Mouse (Mus musculus) hindbrain, embryonic 11.5 days (tissue): ENCODE results near the gene Atp6v1g2. TPM values are rescaled to one million over a fixed set of nuclear protein-coding genes. Genes with fewer than 3 reads are reported as not detected.

ENCODE experiments used
- ATAC-seq: fragments of 200-750 bp; cut with Nextera tagmentation; 2 replicates; pipeline ENCODE4 v1.8.0; 2017; ENCODE audit warnings: mild to moderate bottlenecking, moderate TSS enrichment, moderate library complexity; ENCODE audit not compliant: low FRiP score
- DNase-seq: peaks from one replicate; pipeline ENCODE4 v3.0.0-alpha.2; 2015; ENCODE audit warnings: low spot score
- H3K27ac ChIP-seq: fragments of 300-500 bp; sonication (generic); 2 replicates; pipeline ENCODE4 v1.5.1; 2014; ENCODE audit warnings: mild to moderate bottlenecking, low read depth, low read length
- H3K27me3 ChIP-seq: fragments of 300-500 bp; sonication (generic); 2 replicates; pipeline ENCODE4 v1.6.1; 2014; ENCODE audit warnings: mild to moderate bottlenecking, low read length, moderate library complexity, mixed read lengths; ENCODE audit not compliant: control insufficient read depth, insufficient read depth
- H3K36me3 ChIP-seq: fragments of 300-500 bp; sonication (generic); 2 replicates; pipeline ENCODE4 v1.6.1; 2014; ENCODE audit warnings: mild to moderate bottlenecking, low read length, moderate library complexity, mixed read lengths; ENCODE audit not compliant: control insufficient read depth, insufficient read depth
- H3K4me1 ChIP-seq: fragments of 300-500 bp; sonication (generic); replicated peaks from 2 replicates; pipeline ENCODE4 v1.6.1; 2014; ENCODE audit warnings: low read length, mixed read lengths; ENCODE audit not compliant: control insufficient read depth, insufficient read depth
- H3K4me2 ChIP-seq: fragments of 300-500 bp; sonication (generic); replicated peaks from 2 replicates; pipeline ENCODE4 v1.6.1; 2014; ENCODE audit warnings: mild to moderate bottlenecking, low read depth, low read length
- H3K4me3 ChIP-seq: fragments of 300-500 bp; sonication (generic); 2 replicates; pipeline ENCODE4 v1.5.1; 2014; ENCODE audit warnings: low read depth, low read length
- H3K9ac ChIP-seq: fragments of 300-500 bp; sonication (generic); 2 replicates; pipeline ENCODE4 v1.6.1; 2014; ENCODE audit warnings: low read depth, low read length
- H3K9me3 ChIP-seq: fragments of 300-500 bp; sonication (generic); 2 replicates; pipeline ENCODE4 v1.6.1; 2016; ENCODE audit warnings: low read length; ENCODE audit not compliant: control insufficient read depth
- WGBS: fragments of 180-500 bp; shearing (Covaris S2); extraction: QIAGEN DNeasy Blood & Tissue Kit; methylation state at CpG from one replicate; pipeline ENCODE4 v1.1.7; 2014; 5-methylcytosine and 5-hydroxymethylcytosine counted together
- polyA plus RNA-seq: library from polyadenylated mRNA; unstranded; fragments of >200 nt; fragmentation: Nextera tagmentation; extraction: Ambion mirVana; gene quantifications from 2 replicates; pipeline ENCODE4 v1.2.1, GENCODE M21; 2014

The Atp6v1g2 gene
- polyA plus RNA-seq, 1 experiment from 2014 or later: 14.7 TPM

- H3K4me2 ChIP-seq: no peak overlapping the region
- no peak overlapping the region for H3K4me3 ChIP-seq
- DNase-seq (no peak), ATAC-seq (no peak)
- H3K9ac ChIP-seq: no peak overlapping the region
- WGBS: 91% methylated on average over 13 of the region's 13 CpGs
- no peak overlapping the region for H3K27ac ChIP-seq
- peaks cover 10% of the 10 kb centered on the region for H3K27me3 ChIP-seq
- no peaks in the 10 kb centered on the region for H3K9me3 ChIP-seq
- no peaks in the 10 kb centered on the region for H3K4me1 ChIP-seq
- no peaks in the 10 kb centered on the region for H3K36me3 ChIP-seq
Measured at GRCm38 (mm10) chr17:35278957-35279688, 45.7 kb downstream of the Atp6v1g2 start.

DNA sequence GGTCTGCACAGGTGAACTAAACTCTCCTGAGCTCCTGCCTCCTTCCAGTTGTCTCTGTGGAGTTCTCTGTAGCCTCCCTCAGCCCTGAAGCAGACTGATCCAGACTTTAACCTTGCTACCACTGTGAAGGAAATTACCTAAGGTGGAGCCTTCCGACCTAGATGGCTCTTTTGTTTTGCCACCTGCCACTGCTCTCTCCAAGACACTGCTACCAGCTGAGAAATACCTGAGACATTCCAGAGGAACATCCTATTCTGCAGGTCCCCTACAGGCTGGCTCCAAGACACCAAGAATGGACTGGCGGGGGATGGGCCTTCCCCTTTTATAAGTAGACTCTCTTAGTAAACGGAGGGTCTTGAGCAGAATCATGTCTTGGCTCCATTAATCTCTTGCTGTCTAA lies 46.8 kb downstream of the Atp6v1g2 start:
- H3K4me2 ChIP-seq: no peak overlapping the region
- H3K36me3 ChIP-seq: no peaks in the 10 kb centered on the region
- H3K27me3 ChIP-seq: peaks cover 10% of the 10 kb centered on the region
- no peak for DNase-seq
- no peaks in the 10 kb centered on the region for H3K9me3 ChIP-seq
- H3K4me3 ChIP-seq: no peak overlapping the region
- no peak for ATAC-seq
- WGBS: 72% methylated on average over 3 of the region's 3 CpGs
- H3K9ac ChIP-seq: no peak overlapping the region
- H3K4me1 ChIP-seq: no peaks in the 10 kb centered on the region
- H3K27ac ChIP-seq: no peak overlapping the region

GRCm38 (mm10) chr17:35285431-35285830 lies 52.0 kb downstream of the Atp6v1g2 start:
- Histone ChIP-seq H3K4me3 (no peak overlapping the region), H3K27ac (no peak overlapping the region), H3K4me1 (no peaks in the 10 kb centered on the region), H3K9ac (no peak overlapping the region), H3K27me3 (0 out of 2 replicates have a peak, but pooled peaks cover 2% of the 10 kb centered on the region), H3K36me3 (no peaks in the 10 kb centered on the region), H3K9me3 (no peaks in the 10 kb centered on the region), H3K4me2 (no peak overlapping the region)
- DNase-seq (no peak), ATAC-seq (no peak)

Other genes starting within 250 kb of the Atp6v1g2 start
- gene Vars, start 232.7 kb upstream of the Atp6v1g2 start, polyA plus RNA-seq: 69.1 and 71.7 TPM in 2 replicates
- 0.10 and 0.36 TPM in 2 replicates for gene Vwa7, start 217.1 kb upstream of the Atp6v1g2 start, polyA plus RNA-seq
- gene Sapcd1, start 205.6 kb upstream of the Atp6v1g2 start, polyA plus RNA-seq: 3.0 and 4.0 TPM in 2 replicates
- 3.1 and 4.2 TPM in 2 replicates for gene Msh5, start 186.9 kb upstream of the Atp6v1g2 start, polyA plus RNA-seq
- gene Clic1, start 183.7 kb upstream of the Atp6v1g2 start, polyA plus RNA-seq: 45.6 and 85.1 TPM in 2 replicates
- gene Ddah2, start 174.6 kb upstream of the Atp6v1g2 start, polyA plus RNA-seq: 614 and 636 TPM in 2 replicates
- gene Ly6g6c, start 168.3 kb upstream of the Atp6v1g2 start, polyA plus RNA-seq: 0.19 TPM in 1 of 2 replicates, not detected in the other
- 0.66 and 1.1 TPM in 2 replicates for gene Mpig6b, start 167.5 kb upstream of the Atp6v1g2 start, polyA plus RNA-seq
- 0.42 and 0.50 TPM in 2 replicates for gene Ly6g6e, start 156.8 kb upstream of the Atp6v1g2 start, polyA plus RNA-seq
- gene Ly6g6d, start 155.6 kb upstream of the Atp6v1g2 start, polyA plus RNA-seq: 1.0 and 2.7 TPM in 2 replicates
- 0.29 and 0.52 TPM in 2 replicates for gene Ly6g6f, start 148.1 kb upstream of the Atp6v1g2 start, polyA plus RNA-seq
- 40.2 and 45.1 TPM in 2 replicates for gene Abhd16a, start 144.4 kb upstream of the Atp6v1g2 start, polyA plus RNA-seq
- gene Ly6g5c, start 125.4 kb upstream of the Atp6v1g2 start, polyA plus RNA-seq: not detected in 2 replicates
- gene Ly6g5b, start 118.2 kb upstream of the Atp6v1g2 start, polyA plus RNA-seq: 0.89 and 0.96 TPM in 2 replicates
- 22.5 and 29.7 TPM in 2 replicates for gene Gpank1, start 112.2 kb upstream of the Atp6v1g2 start, polyA plus RNA-seq
- 299 and 310 TPM in 2 replicates for gene Csnk2b, start 111.6 kb upstream of the Atp6v1g2 start, polyA plus RNA-seq
- gene D17H6S53E, start 107.3 kb upstream of the Atp6v1g2 start, polyA plus RNA-seq: 8.4 and 9.2 TPM in 2 replicates
- gene Apom, start 101.6 kb upstream of the Atp6v1g2 start, polyA plus RNA-seq: 0.34 and 0.49 TPM in 2 replicates
- gene Bag6, start 98.5 kb upstream of the Atp6v1g2 start, polyA plus RNA-seq: 105 and 117 TPM in 2 replicates
- gene Prrc2a, start 68.8 kb upstream of the Atp6v1g2 start, polyA plus RNA-seq: 167 and 205 TPM in 2 replicates
- gene Aif1, start 57.6 kb upstream of the Atp6v1g2 start, polyA plus RNA-seq: 6.1 and 8.4 TPM in 2 replicates
- gene Lst1, start 45.2 kb upstream of the Atp6v1g2 start, polyA plus RNA-seq: 5.6 and 9.8 TPM in 2 replicates
- gene Ltb, start 39.2 kb upstream of the Atp6v1g2 start, polyA plus RNA-seq: 0.22 and 0.32 TPM in 2 replicates
- gene Tnf, start 31.7 kb upstream of the Atp6v1g2 start, polyA plus RNA-seq: not detected in 2 replicates
- not detected in 2 replicates for gene Lta, start 28.3 kb upstream of the Atp6v1g2 start, polyA plus RNA-seq
- 0.36 and 0.43 TPM in 2 replicates for gene Gm16181, start 12.8 kb upstream of the Atp6v1g2 start, polyA plus RNA-seq
- 2.3 and 3.7 TPM in 2 replicates for gene Nfkbil1, start 2.1 kb downstream of the Atp6v1g2 start, polyA plus RNA-seq
- gene Ddx39b, start 8.1 kb downstream of the Atp6v1g2 start, polyA plus RNA-seq: 633 and 640 TPM in 2 replicates
- 42.9 and 43.2 TPM in 2 replicates for gene H2-D1, start 29.1 kb downstream of the Atp6v1g2 start, polyA plus RNA-seq
- gene H2-Q1, start 86.7 kb downstream of the Atp6v1g2 start, polyA plus RNA-seq: not detected in 2 replicates
- gene H2-Q2, start 108.6 kb downstream of the Atp6v1g2 start, polyA plus RNA-seq: 0.52 and 0.53 TPM in 2 replicates
- gene H2-Q4, start 146.0 kb downstream of the Atp6v1g2 start, polyA plus RNA-seq: 1.5 and 2.4 TPM in 2 replicates
- 0.46 and 0.60 TPM in 2 replicates for gene H2-Q6, start 191.2 kb downstream of the Atp6v1g2 start, polyA plus RNA-seq
- gene H2-Q7, start 205.5 kb downstream of the Atp6v1g2 start, polyA plus RNA-seq: 7.0 and 8.7 TPM in 2 replicates
- gene H2-Q10, start 236.4 kb downstream of the Atp6v1g2 start, polyA plus RNA-seq: 0.15 TPM in 1 of 2 replicates, not detected in the other